28 mouse cellular contexts compared by ENCODE assay signal in genomic region chr13:84968943-84969342, GRCm38 (mm10).
DNase-seq lines count a peak whose midpoint lies in the region; ATAC-seq and TF ChIP-seq lines count a peak whose summit lies in the region.
"Had no signal": no experiment of that assay in that cellular context is flagged by ENCODE, and none has a peak within 500 bp of the region (broad histone marks: within the 10 kb centered on the region; RNA-seq: fewer than 3 reads in every experiment).

No protein-coding gene starts in this region.

- 38% methylated on average over 7 of the region's 7 CpGs for WGBS in forebrain, embryonic 11.5 days
- 19% methylated on average over 7 of the region's 7 CpGs for WGBS in forebrain, postnatal 0 days
- 22% methylated on average over 7 of the region's 7 CpGs for whole genome bisulfite sequencing in kidney, embryonic 14.5 days
- 30% methylated on average over 7 of the region's 7 CpGs for WGBS in midbrain, embryonic 12.5 days
- 22% methylated on average over 7 of the region's 7 CpGs for WGBS in midbrain, embryonic 16.5 days

- H3K4me3 ChIP-seq in forebrain, embryonic 11.5 days (ENCODE audit: low read depth, low read length), result no peak overlapping the region
- H3K4me3 ChIP-seq in forebrain, postnatal 0 days (ENCODE audit: low read depth, low read length), result no peak overlapping the region
- H3K4me3 ChIP-seq in kidney, embryonic 14.5 days (ENCODE audit: low read length), result no peak overlapping the region
- H3K4me3 ChIP-seq in midbrain, embryonic 12.5 days, result no peak overlapping the region
- H3K4me3 ChIP-seq in midbrain, embryonic 16.5 days (ENCODE audit: low read depth, low read length), result no peak overlapping the region
- H3K4me3 ChIP-seq: erythroblast, embryonic 14.5 days; forebrain, embryonic 13.5 days; heart, adult 2 months; heart, embryonic 13.5 days; limb, embryonic 12.5 days; liver, embryonic 15.5 days had no signal

- no peak for TF ChIP-seq CTCF in forebrain, postnatal 0 days (IDR thresholded peaks at IDR 0.05; ENCODE audit: low read depth)
- TF ChIP-seq CTCF in brain, embryonic 14.5 days (IDR thresholded peaks at IDR 0.05; ENCODE audit: borderline replicate concordance, extremely low read depth, insufficient read depth, insufficient read length), result no peak

- no peak overlapping the region for H3K9ac ChIP-seq in forebrain, embryonic 11.5 days (ENCODE audit: low read length)
- H3K9ac ChIP-seq in forebrain, postnatal 0 days, result no peak overlapping the region
- H3K9ac ChIP-seq in kidney, embryonic 14.5 days (ENCODE audit: low read depth, low read length), result no peak overlapping the region
- H3K9ac ChIP-seq in midbrain, embryonic 12.5 days (replicated peaks), result no peak overlapping the region
- H3K9ac ChIP-seq in midbrain, embryonic 16.5 days (ENCODE audit: low read depth, low read length), result no peak overlapping the region
- H3K9ac ChIP-seq: forebrain, embryonic 13.5 days; heart, embryonic 13.5 days; limb, embryonic 12.5 days; liver, embryonic 15.5 days; lung, embryonic 14.5 days had no signal

- H3K27ac ChIP-seq in forebrain, embryonic 11.5 days (ENCODE audit: low read depth, low read length), result no peak overlapping the region
- no peak overlapping the region for H3K27ac ChIP-seq in forebrain, postnatal 0 days (ENCODE audit: low read depth, low read length)
- no peak overlapping the region for H3K27ac ChIP-seq in kidney, embryonic 14.5 days (ENCODE audit: low read depth, low read length)
- H3K27ac ChIP-seq in midbrain, embryonic 12.5 days (replicated peaks), result no peak overlapping the region
- no peak overlapping the region for H3K27ac ChIP-seq in midbrain, embryonic 16.5 days (ENCODE audit: low read length)
- H3K27ac ChIP-seq: forebrain, embryonic 13.5 days; heart, adult 2 months; heart, embryonic 13.5 days; limb, embryonic 12.5 days; liver, embryonic 15.5 days had no signal

- ATAC-seq in forebrain, embryonic 11.5 days (replicated peaks; ENCODE audit: low FRiP score), result peak; percentile 63; the same call in 1 of the 2 replicates
- no peak for ATAC-seq in forebrain, postnatal 0 days
- ATAC-seq in kidney, embryonic 14.5 days (ENCODE audit: low FRiP score, low TSS enrichment), result peak; percentile 64; the same call in 1 of the 2 replicates
- ATAC-seq in midbrain, embryonic 12.5 days (ENCODE audit: low FRiP score, low read depth), result 0 out of 2 replicates have a peak, but pooled peaks have one; percentile 44
- ATAC-seq in midbrain, embryonic 16.5 days, result no peak
- ATAC-seq: activated CD4-positive, CD25-positive, alpha-beta regulatory T cell, adult 4 months; forebrain, embryonic 13.5 days; intestine, embryonic 16.5 days had no signal

- H3K4me2 ChIP-seq in forebrain, embryonic 11.5 days (ENCODE audit: low read depth, low read length, severe bottlenecking), result 0 out of 2 replicates have a peak overlapping the region, but pooled peaks have one; percentile 2
- H3K4me2 ChIP-seq in forebrain, postnatal 0 days (ENCODE audit: low read depth), result no peak overlapping the region
- no peak overlapping the region for H3K4me2 ChIP-seq in kidney, embryonic 14.5 days (replicated peaks; ENCODE audit: low read depth, low read length)
- H3K4me2 ChIP-seq in midbrain, embryonic 12.5 days (replicated peaks), result no peak overlapping the region
- H3K4me2 ChIP-seq in midbrain, embryonic 16.5 days (ENCODE audit: low read length), result no peak overlapping the region
- H3K4me2 ChIP-seq: forebrain, embryonic 13.5 days; heart, embryonic 13.5 days; limb, embryonic 12.5 days; liver, embryonic 15.5 days; lung, embryonic 14.5 days had no signal

- no peaks in the 10 kb centered on the region for H3K27me3 ChIP-seq in forebrain, embryonic 11.5 days (ENCODE audit: control insufficient read depth, insufficient read depth, low read length)
- no peaks in the 10 kb centered on the region for H3K27me3 ChIP-seq in forebrain, postnatal 0 days (ENCODE audit: insufficient read depth, low read length)
- H3K27me3 ChIP-seq in kidney, embryonic 14.5 days (ENCODE audit: control insufficient read depth, insufficient read depth, low read length), result no peaks in the 10 kb centered on the region
- H3K27me3 ChIP-seq in midbrain, embryonic 12.5 days, result no peaks in the 10 kb centered on the region
- no peaks in the 10 kb centered on the region for H3K27me3 ChIP-seq in midbrain, embryonic 16.5 days (ENCODE audit: control insufficient read depth, insufficient read depth, low read depth, low read length)
- H3K27me3 ChIP-seq: CH12.LX; forebrain, embryonic 13.5 days; heart, embryonic 13.5 days; limb, embryonic 12.5 days; liver, embryonic 15.5 days had no signal

- DNase-seq in forebrain, embryonic 11.5 days (ENCODE audit: low spot score), result no peak
- no peak for DNase-seq in forebrain, postnatal 0 days
- no peak for DNase-seq in kidney, adult 11 months
- peak; percentile 33 for DNase-seq in brain, embryonic 14.5 days (ENCODE audit: low read depth)
- DNase-seq in thymus, postnatal 25 days, result no peak
- DNase-seq: adrenal gland, adult 2 months; adrenal gland, postnatal 36 days; cerebellum, adult 2 months; cerebellum, postnatal 14 days; gastrocnemius, postnatal 25 days; heart, adult 2 months; heart, postnatal 10 days; kidney, postnatal 14 days; lung, embryonic 14.5 days; lung, postnatal 14 days; retina, postnatal 1 day; right cerebral cortex, postnatal 14 days had no signal

- no peaks in the 10 kb centered on the region for H3K36me3 ChIP-seq in forebrain, embryonic 11.5 days (ENCODE audit: control insufficient read depth, insufficient read depth, low read length)
- no peaks in the 10 kb centered on the region for H3K36me3 ChIP-seq in forebrain, postnatal 0 days (ENCODE audit: insufficient read depth)
- H3K36me3 ChIP-seq in kidney, embryonic 14.5 days (ENCODE audit: control insufficient read depth, insufficient read depth, low read length), result no peaks in the 10 kb centered on the region
- no peaks in the 10 kb centered on the region for H3K36me3 ChIP-seq in midbrain, embryonic 12.5 days
- H3K36me3 ChIP-seq in midbrain, embryonic 16.5 days (ENCODE audit: control insufficient read depth, insufficient read depth, low read length), result no peaks in the 10 kb centered on the region
- H3K36me3 ChIP-seq: heart, embryonic 13.5 days; limb, embryonic 12.5 days; liver, embryonic 15.5 days had no signal

- TF ChIP-seq POLR2A in brain, embryonic 14.5 days (IDR thresholded peaks at IDR 0.05; ENCODE audit: borderline replicate concordance, extremely low read depth, insufficient read depth, insufficient read length, poor library complexity, severe bottlenecking), result no peak

- no peaks in the 10 kb centered on the region for H3K4me1 ChIP-seq in forebrain, embryonic 11.5 days (replicated peaks; ENCODE audit: control insufficient read depth, insufficient read depth, low read length)
- no peaks in the 10 kb centered on the region for H3K4me1 ChIP-seq in forebrain, postnatal 0 days (ENCODE audit: insufficient read depth)
- no peaks in the 10 kb centered on the region for H3K4me1 ChIP-seq in kidney, embryonic 14.5 days (ENCODE audit: control insufficient read depth, insufficient read depth, low read length)
- H3K4me1 ChIP-seq in midbrain, embryonic 12.5 days, result no peaks in the 10 kb centered on the region
- H3K4me1 ChIP-seq in midbrain, embryonic 16.5 days (ENCODE audit: control insufficient read depth, insufficient read depth, low read length), result no peaks in the 10 kb centered on the region
- H3K4me1 ChIP-seq: heart, embryonic 13.5 days; limb, embryonic 12.5 days; liver, embryonic 15.5 days had no signal

- no peaks in the 10 kb centered on the region for H3K9me3 ChIP-seq in forebrain, embryonic 11.5 days (ENCODE audit: control insufficient read depth, low read length)
- H3K9me3 ChIP-seq in forebrain, postnatal 0 days (ENCODE audit: low read length), result no peaks in the 10 kb centered on the region
- no peaks in the 10 kb centered on the region for H3K9me3 ChIP-seq in kidney, embryonic 14.5 days (ENCODE audit: control insufficient read depth, low read length)
- no peaks in the 10 kb centered on the region for H3K9me3 ChIP-seq in midbrain, embryonic 12.5 days
- H3K9me3 ChIP-seq in midbrain, embryonic 16.5 days (replicated peaks; ENCODE audit: control insufficient read depth, low read length, poor library complexity, severe bottlenecking), result no peaks in the 10 kb centered on the region
- H3K9me3 ChIP-seq: forebrain, embryonic 13.5 days; heart, embryonic 13.5 days; limb, embryonic 12.5 days; liver, embryonic 15.5 days had no signal

Comparison
In these comparisons a context has a peak if more than half of its experiments do, and no peak if none do; other contexts are left out.
1. ATAC-seq: peak in forebrain, embryonic 11.5 days (single experiment), kidney, embryonic 14.5 days (single experiment) and midbrain, embryonic 12.5 days (single experiment); none in forebrain, postnatal 0 days (single experiment) and midbrain, embryonic 16.5 days (single experiment).